Mouse (Mus musculus) spleen, postnatal 4 days (tissue): ENCODE measurements around the gene Upk2.
A peak's percentile ranks its signal among the peaks of the same experiment; 100 is the strongest.
"Not testable (repeated sequence)": the region's sequence is repeated elsewhere in the genome, so short reads cannot be mapped to it uniquely, and the experiment has no call there.

Experiments used
- DNase-seq, 2 experiments: peaks; one replicate each; pipeline ENCODE4 v3.0.0; 2022; ENCODE audit warnings: low spot score in 2 of 2

Upk2 gene

GRCm38 (mm10) chr9:44468800-44469199 lies 14.0 kb upstream of the Upk2 start:
- no peak for DNase-seq

GRCm38 (mm10) chr9:44468224-44468623 lies 13.4 kb upstream of the Upk2 start:
- DNase-seq, result no peak

GRCm38 (mm10) chr9:44461950-44462349 lies 7.2 kb upstream of the Upk2 start:
- no peak for DNase-seq

- no peak for DNase-seq
These were observed 2.4 kb upstream of the Upk2 start for GRCm38 (mm10) chr9:44457035-44457742.

GRCm38 (mm10) chr9:44454132-44454890 lies 465 bp downstream of the Upk2 start:
- peak; percentile 77 to 93 for DNase-seq

GRCm38 (mm10) chr9:44450387-44450786 lies 4.4 kb downstream of the Upk2 start:
- no peak for DNase-seq

- DNase-seq, result not testable (repeated sequence)
These were observed 10.3 kb downstream of the Upk2 start for GRCm38 (mm10) chr9:44444402-44445025.

GRCm38 (mm10) chr9:44440961-44441360 lies 13.8 kb downstream of the Upk2 start, which contains the start of gene Foxr1:
Gene Foxr1, minus strand, starts transcription at chr9:44441136.
- DNase-seq, result no peak

- DNase-seq, result peak; percentile 34 to 70
These were observed 19.0 kb downstream of the Upk2 start for GRCm38 (mm10) chr9:44435747-44436146.

GRCm38 (mm10) chr9:44432577-44433185 lies 22.1 kb downstream of the Upk2 start:
- DNase-seq, result no peak

GRCm38 (mm10) chr9:44423576-44423975 lies 31.2 kb downstream of the Upk2 start:
- no peak for DNase-seq

- no peak for DNase-seq
These were observed 34.4 kb downstream of the Upk2 start for GRCm38 (mm10) chr9:44420280-44420898.

- DNase-seq, result not testable (repeated sequence)
These were observed 35.0 kb downstream of the Upk2 start for GRCm38 (mm10) chr9:44419730-44420129.

GRCm38 (mm10) chr9:44418519-44419385 lies 36.0 kb downstream of the Upk2 start, which contains the start of gene Ccdc84:
Gene Ccdc84, minus strand, starts transcription at chr9:44418569.
- DNase-seq, result no peak

- DNase-seq, result peak; percentile 94 to 98
These were observed 36.8 kb downstream of the Upk2 start for GRCm38 (mm10) chr9:44417892-44418363.

GRCm38 (mm10) chr9:44417156-44417891 lies 37.5 kb downstream of the Upk2 start:
- DNase-seq, result no peak

GRCm38 (mm10) chr9:44412781-44413180 lies 42.0 kb downstream of the Upk2 start:
- no peak for DNase-seq

- no peak for DNase-seq
These were observed 42.5 kb downstream of the Upk2 start for GRCm38 (mm10) chr9:44412306-44412705.

- no peak for DNase-seq
These were observed 43.1 kb downstream of the Upk2 start for GRCm38 (mm10) chr9:44411601-44412130.
